Mouse (Mus musculus): ENCODE data around the gene Msh5. TPM values are rescaled to one million over a fixed set of nuclear protein-coding genes. Genes with fewer than 3 reads are reported as not detected.
A peak's percentile ranks its signal among the peaks of the same experiment; 100 is the strongest.
"Not testable (repeated sequence)": the region's sequence is repeated elsewhere in the genome, so short reads cannot be mapped to it uniquely, and the experiment has no call there.

Gene Msh5
- polyA plus RNA-seq, 2 experiments from 2014 or later, result 1.8 to 2.5 TPM

- peak; percentile 76 for ATAC-seq
Measured at GRCm38 (mm10) chr17:35000717-35001451, 45.7 kb downstream of the Msh5 start, which contains the start of gene Vars. Vars (plus strand) TSS chr17:35000987.

GRCm38 (mm10) chr17:34999871-35000716 lies 46.5 kb downstream of the Msh5 start:
- peak; percentile 31 for ATAC-seq

- ATAC-seq, result no peak
Measured at GRCm38 (mm10) chr17:34998526-34999430, 47.8 kb downstream of the Msh5 start.

GRCm38 (mm10) chr17:34997142-34997483 lies 49.4 kb downstream of the Msh5 start:
- no peak for ATAC-seq

- ATAC-seq, result no peak
Measured at GRCm38 (mm10) chr17:34996411-34997141, 50.0 kb downstream of the Msh5 start.

GRCm38 (mm10) chr17:34995927-34996326 lies 50.6 kb downstream of the Msh5 start:
- not testable (repeated sequence) for ATAC-seq

GRCm38 (mm10) chr17:34995192-34995591 lies 51.4 kb downstream of the Msh5 start:
- not testable (repeated sequence) for ATAC-seq

GRCm38 (mm10) chr17:34994751-34995150 lies 51.8 kb downstream of the Msh5 start:
- ATAC-seq, result no peak

GRCm38 (mm10) chr17:34984218-34984617 lies 62.3 kb downstream of the Msh5 start:
- ATAC-seq, result peak; percentile 28

- no peak for ATAC-seq
Measured at GRCm38 (mm10) chr17:34982328-34982727, 64.2 kb downstream of the Msh5 start.

- peak; percentile 84 for ATAC-seq
Measured at GRCm38 (mm10) chr17:34981690-34982180, 64.8 kb downstream of the Msh5 start, which contains the start of gene Lsm2. Lsm2 (plus strand) TSS chr17:34981862.

GRCm38 (mm10) chr17:34980655-34981054 lies 65.9 kb downstream of the Msh5 start:
- peak; percentile 56 for ATAC-seq

GRCm38 (mm10) chr17:34979631-34980030 lies 66.9 kb downstream of the Msh5 start:
- no peak for ATAC-seq

Other genes with a start within 250 kb of the Msh5 start
- gene Cyp21a1, start 242.2 kb downstream of the Msh5 start, polyA plus RNA-seq (2017; shearing (Covaris generic)), result not detected
- 10 to 100 TPM; 24.4 to 46.0 TPM for gene Stk19, start 209.8 kb downstream of the Msh5 start, polyA plus RNA-seq (2017; shearing (Covaris generic))
- 10 to 100 TPM; 28.8 to 33.4 TPM for gene Dxo, start 209.7 kb downstream of the Msh5 start, polyA plus RNA-seq (2017; shearing (Covaris generic))
- 10 to 100 TPM; 26.8 to 44.1 TPM for gene Skiv2l, start 196.5 kb downstream of the Msh5 start, polyA plus RNA-seq (2017; shearing (Covaris generic))
- 10 to 100 TPM; 33.2 to 44.8 TPM for gene Nelfe, start 196.4 kb downstream of the Msh5 start, polyA plus RNA-seq (2017; shearing (Covaris generic))
- gene Cfb, start 184.2 kb downstream of the Msh5 start, polyA plus RNA-seq (2017; shearing (Covaris generic)), result under 1 TPM; 0.27 to 0.61 TPM
- not detected for gene Zbtb12, start 167.3 kb downstream of the Msh5 start, polyA plus RNA-seq (2017; shearing (Covaris generic))
- gene Gm20547, start 164.7 kb downstream of the Msh5 start, polyA plus RNA-seq (2017; shearing (Covaris generic)), result not detected
- 1 to 10 TPM; 1.1 to 2.5 TPM for gene C2, start 148.5 kb downstream of the Msh5 start, polyA plus RNA-seq (2017; shearing (Covaris generic))
- 10 to 100 TPM; 21.8 to 30.5 TPM for gene Ehmt2, start 148.3 kb downstream of the Msh5 start, polyA plus RNA-seq (2017; shearing (Covaris generic))
- gene Slc44a4, start 132.3 kb downstream of the Msh5 start, polyA plus RNA-seq (2017; shearing (Covaris generic)), result not detected
- 10 to 100 TPM; 32.5 to 40.6 TPM for gene Neu1, start 115.5 kb downstream of the Msh5 start, polyA plus RNA-seq (2017; shearing (Covaris generic))
- gene Hspa1b, start 87.5 kb downstream of the Msh5 start, polyA plus RNA-seq (2017; shearing (Covaris generic)), result 1 to 10 TPM in 1 of 2 experiments, under 1 TPM in 1; 0.84 to 3.7 TPM
- gene Gm20481, start 76.8 kb downstream of the Msh5 start, polyA plus RNA-seq (2017; shearing (Covaris generic)), result 1 to 10 TPM in 1 of 2 experiments, not detected in 1; 3.1 TPM
- gene Hspa1a, start 74.6 kb downstream of the Msh5 start, polyA plus RNA-seq (2017; shearing (Covaris generic)), result 1 to 10 TPM in 1 of 2 experiments, not detected in 1; 1.1 TPM
- 1 to 10 TPM in 1 of 2 experiments, under 1 TPM in 1; 0.17 to 1.3 TPM for gene Hspa1l, start 74.0 kb downstream of the Msh5 start, polyA plus RNA-seq (2017; shearing (Covaris generic))
- 10 to 100 TPM; 51.4 to 54.8 TPM for gene Lsm2, start 64.9 kb downstream of the Msh5 start, polyA plus RNA-seq (2017; shearing (Covaris generic))
- 10 to 100 TPM; 28.4 to 31.6 TPM for gene Vars, start 45.8 kb downstream of the Msh5 start, polyA plus RNA-seq (2017; shearing (Covaris generic))
- under 1 TPM; 0.12 to 0.14 TPM for gene Vwa7, start 30.2 kb downstream of the Msh5 start, polyA plus RNA-seq (2017; shearing (Covaris generic))
- 1 to 10 TPM; 2.7 to 2.8 TPM for gene Sapcd1, start 18.7 kb downstream of the Msh5 start, polyA plus RNA-seq (2017; shearing (Covaris generic))
- gene Clic1, start 3.2 kb upstream of the Msh5 start, polyA plus RNA-seq (2017; shearing (Covaris generic)), result 100 to 1,000 TPM; 490 to 619 TPM
- 1 to 10 TPM; 1.1 to 6.3 TPM for gene Ddah2, start 12.3 kb upstream of the Msh5 start, polyA plus RNA-seq (2017; shearing (Covaris generic))
- not detected for gene Ly6g6c, start 18.6 kb upstream of the Msh5 start, polyA plus RNA-seq (2017; shearing (Covaris generic))
- gene Mpig6b, start 19.4 kb upstream of the Msh5 start, polyA plus RNA-seq (2017; shearing (Covaris generic)), result not detected
- gene Ly6g6e, start 30.2 kb upstream of the Msh5 start, polyA plus RNA-seq (2017; shearing (Covaris generic)), result not detected
- gene Ly6g6d, start 31.3 kb upstream of the Msh5 start, polyA plus RNA-seq (2017; shearing (Covaris generic)), result not detected
- not detected for gene Ly6g6f, start 38.9 kb upstream of the Msh5 start, polyA plus RNA-seq (2017; shearing (Covaris generic))
- gene Abhd16a, start 42.5 kb upstream of the Msh5 start, polyA plus RNA-seq (2017; shearing (Covaris generic)), result 10 to 100 TPM; 23.5 to 27.2 TPM
- gene Ly6g5c, start 61.5 kb upstream of the Msh5 start, polyA plus RNA-seq (2017; shearing (Covaris generic)), result not detected
- gene Ly6g5b, start 68.7 kb upstream of the Msh5 start, polyA plus RNA-seq (2017; shearing (Covaris generic)), result 1 to 10 TPM; 2.5 to 2.8 TPM
- gene Gpank1, start 74.7 kb upstream of the Msh5 start, polyA plus RNA-seq (2017; shearing (Covaris generic)), result 10 to 100 TPM; 80.4 to 86.0 TPM
- gene Csnk2b, start 75.3 kb upstream of the Msh5 start, polyA plus RNA-seq (2017; shearing (Covaris generic)), result 100 to 1,000 TPM; 243 to 284 TPM
- gene D17H6S53E, start 79.6 kb upstream of the Msh5 start, polyA plus RNA-seq (2017; shearing (Covaris generic)), result 10 to 100 TPM; 24.2 to 33.4 TPM
- under 1 TPM in 1 of 2 experiments, not detected in 1; 0.32 TPM for gene Apom, start 85.3 kb upstream of the Msh5 start, polyA plus RNA-seq (2017; shearing (Covaris generic))
- 10 to 100 TPM; 16.9 to 31.5 TPM for gene Bag6, start 88.4 kb upstream of the Msh5 start, polyA plus RNA-seq (2017; shearing (Covaris generic))
- gene Prrc2a, start 118.2 kb upstream of the Msh5 start, polyA plus RNA-seq (2017; shearing (Covaris generic)), result 10 to 100 TPM; 43.0 to 75.1 TPM
- gene Aif1, start 129.3 kb upstream of the Msh5 start, polyA plus RNA-seq (2017; shearing (Covaris generic)), result 1 to 10 TPM; 1.8 to 3.7 TPM
- gene Lst1, start 141.7 kb upstream of the Msh5 start, polyA plus RNA-seq (2017; shearing (Covaris generic)), result 10 to 100 TPM in 1 of 2 experiments, 1 to 10 TPM in 1; 7.3 to 10.0 TPM
- 100 to 1,000 TPM; 154 to 344 TPM for gene Ltb, start 147.7 kb upstream of the Msh5 start, polyA plus RNA-seq (2017; shearing (Covaris generic))
- 10 to 100 TPM; 15.3 to 23.5 TPM for gene Tnf, start 155.3 kb upstream of the Msh5 start, polyA plus RNA-seq (2017; shearing (Covaris generic))
- gene Lta, start 158.6 kb upstream of the Msh5 start, polyA plus RNA-seq (2017; shearing (Covaris generic)), result 10 to 100 TPM; 82.7 to 99.0 TPM
- gene Gm16181, start 174.1 kb upstream of the Msh5 start, polyA plus RNA-seq (2017; shearing (Covaris generic)), result 1 to 10 TPM in 1 of 2 experiments, under 1 TPM in 1; 0.79 to 1.4 TPM
- 1 to 10 TPM; 6.3 to 8.2 TPM for gene Atp6v1g2, start 186.9 kb upstream of the Msh5 start, polyA plus RNA-seq (2017; shearing (Covaris generic))
- gene Nfkbil1, start 189.0 kb upstream of the Msh5 start, polyA plus RNA-seq (2017; shearing (Covaris generic)), result 1 to 10 TPM; 2.0 to 2.2 TPM
- 100 to 1,000 TPM; 255 to 357 TPM for gene Ddx39b, start 195.0 kb upstream of the Msh5 start, polyA plus RNA-seq (2017; shearing (Covaris generic))
- 1,000 to 10,000 TPM; 4,417 to 6,162 TPM for gene H2-D1, start 216.0 kb upstream of the Msh5 start, polyA plus RNA-seq (2017; shearing (Covaris generic))

Measured in CD4-positive, CD25-positive, alpha-beta regulatory T cell, adult 4 months (primary cell).